Mouse (Mus musculus) cerebellum, postnatal 10 days (tissue): ENCODE measurements at regions not wholly inside any gene's neighbourhood (a gene's known extent, or its start where the extent isn't known, plus 50 kb on each side); places are given as distances from the start of the nearest gene placed in this dataset.

Experiments
- DNase-seq, 2 experiments: peaks; one replicate each; pipeline ENCODE4 v3.0.0; 2021; ENCODE audit warnings: mixed read lengths in 2 of 2

DNA sequence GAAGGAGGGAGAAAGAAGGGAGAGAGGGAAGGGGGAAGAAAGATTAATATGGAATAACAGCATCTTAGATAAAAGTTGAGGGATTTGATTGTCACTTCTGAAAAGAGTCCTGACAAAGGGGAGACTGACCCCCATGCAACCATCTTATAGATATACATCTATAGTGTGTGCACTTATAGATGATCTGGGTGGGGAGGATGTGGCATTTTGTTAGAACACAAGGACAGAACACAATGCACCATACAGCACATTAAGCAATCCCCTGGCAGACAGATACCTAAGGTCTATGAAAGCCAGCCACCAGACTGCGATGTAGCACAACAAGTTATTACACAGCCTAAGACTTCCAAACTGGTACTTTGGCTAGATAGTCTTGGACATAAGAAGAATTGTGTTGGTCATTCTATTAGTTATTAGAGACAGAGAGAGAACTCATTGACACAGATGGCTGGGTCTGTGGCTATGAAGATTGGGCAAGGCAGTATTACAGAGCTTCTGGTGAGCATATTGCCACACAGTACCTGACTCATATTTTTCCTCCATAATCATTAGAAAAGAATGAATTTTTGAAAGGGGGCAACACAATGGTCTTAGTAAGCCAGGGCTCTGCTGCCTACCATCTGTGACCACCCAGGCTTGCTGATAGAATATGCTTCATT is 126.3 kb upstream of the Itgb1 start:
- no peak for DNase-seq

- no peak for DNase-seq
These were observed 125.0 kb upstream of the Itgb1 start for GRCm38 (mm10) chr8:128560418-128560817.

GRCm38 (mm10) chr8:128561016-128561415 is 124.4 kb upstream of the Itgb1 start:
- no peak for DNase-seq

- no peak for DNase-seq
These were observed 122.8 kb upstream of the Itgb1 start for GRCm38 (mm10) chr8:128562625-128563024.

- DNase-seq = no peak
These were observed 121.7 kb upstream of the Itgb1 start for GRCm38 (mm10) chr8:128563744-128564143.

DNA sequence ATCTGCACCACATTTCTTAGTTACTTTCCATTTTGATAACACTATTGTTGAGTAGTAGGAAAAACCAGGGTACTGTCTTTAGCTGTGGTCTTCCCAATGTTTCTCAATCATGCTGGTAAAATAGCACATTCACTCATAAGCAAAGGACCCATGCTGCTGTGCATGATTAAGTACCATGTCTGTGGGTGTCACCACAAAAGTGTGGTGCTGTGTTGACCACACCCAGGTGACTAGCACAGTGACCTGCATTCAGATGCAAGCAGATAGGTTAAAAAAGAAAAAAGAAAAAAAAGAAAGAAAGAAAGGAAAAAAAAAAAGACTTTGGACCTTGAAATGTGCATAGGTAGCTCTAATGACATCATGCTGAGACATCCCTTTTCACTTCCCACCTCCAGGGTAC is 113.2 kb upstream of the Itgb1 start:
- DNase-seq = no peak

DNA sequence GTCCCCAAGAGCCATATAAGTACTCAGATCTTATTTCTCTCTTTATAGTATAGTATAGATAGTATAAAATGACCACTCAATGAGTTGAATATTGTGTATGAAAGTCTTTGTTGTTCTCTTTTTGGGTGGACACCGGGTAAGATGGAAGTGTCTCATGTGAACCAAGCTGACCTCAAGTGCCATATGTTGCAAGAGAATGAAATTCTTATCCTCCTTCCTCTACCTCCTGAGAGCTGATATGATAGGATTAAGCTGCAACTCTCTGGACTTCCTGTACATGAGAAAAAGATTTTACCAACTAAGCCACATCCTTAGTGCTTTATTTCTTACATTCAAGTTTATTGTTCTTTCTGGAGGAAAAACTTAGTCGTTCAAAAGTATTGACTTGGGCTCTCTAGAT is 91.3 kb upstream of the Itgb1 start:
- DNase-seq = no peak

DNA sequence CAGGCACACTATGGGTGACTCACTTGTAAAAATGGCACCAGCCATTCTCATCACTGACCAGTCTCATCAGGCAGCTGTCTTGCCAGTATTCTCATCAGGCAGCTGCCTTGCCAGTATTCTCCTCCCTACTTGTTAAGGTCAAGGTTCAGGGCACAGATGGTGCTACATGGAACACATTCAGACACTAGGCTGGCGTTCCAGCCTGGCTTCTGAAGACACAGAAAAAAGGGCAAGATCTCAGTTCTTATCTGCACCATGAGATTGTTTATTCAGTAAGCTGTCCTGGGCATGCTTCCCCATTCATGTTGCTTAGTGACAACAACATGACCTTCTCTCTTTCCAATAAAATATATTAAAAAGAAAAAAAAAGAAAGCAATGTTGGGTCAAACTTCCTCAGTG is 90.7 kb upstream of the Itgb1 start:
- DNase-seq = peak; percentile 2 to 6

GRCm38 (mm10) chr8:128605588-128605987 is 79.9 kb upstream of the Itgb1 start:
- no peak for DNase-seq

DNA sequence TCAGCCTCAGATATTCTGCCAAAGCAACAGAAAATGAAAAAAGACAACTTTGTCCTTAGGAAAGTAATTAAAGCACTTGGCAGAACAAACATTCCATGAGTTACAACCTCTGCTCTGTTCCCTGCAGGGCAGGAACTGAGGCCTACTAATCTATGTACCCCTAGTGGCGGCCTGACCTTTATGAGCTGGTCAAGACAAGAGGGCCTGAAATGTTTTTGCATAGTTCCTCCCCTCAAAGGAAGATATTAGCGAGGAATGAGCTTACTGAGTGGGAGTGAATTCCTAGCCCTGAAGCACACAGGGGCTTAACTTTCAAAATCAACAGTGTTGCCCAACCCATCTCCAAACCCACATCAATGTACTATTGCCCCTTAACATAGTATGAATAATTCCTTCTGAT is 76.6 kb upstream of the Itgb1 start:
- no peak for DNase-seq

DNA sequence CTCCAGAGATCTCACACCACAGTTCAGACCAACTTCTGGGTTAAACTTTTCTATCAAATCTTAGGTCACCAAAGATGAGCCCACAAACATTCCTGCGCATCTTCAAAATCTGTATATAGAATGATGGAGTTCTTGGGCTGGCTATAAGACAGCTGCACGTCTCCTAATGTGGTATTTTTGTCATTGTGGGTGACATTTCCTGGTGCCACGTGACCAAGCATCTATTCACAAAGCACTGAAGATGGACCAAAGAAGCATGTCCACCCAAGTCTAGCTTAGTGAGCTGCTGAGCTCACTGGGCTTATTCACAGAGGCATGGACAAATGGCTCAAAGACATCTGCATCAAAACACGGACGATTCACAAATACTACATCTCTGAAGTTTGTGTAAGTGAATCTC is 72.8 kb upstream of the Itgb1 start:
- no peak for DNase-seq

DNA sequence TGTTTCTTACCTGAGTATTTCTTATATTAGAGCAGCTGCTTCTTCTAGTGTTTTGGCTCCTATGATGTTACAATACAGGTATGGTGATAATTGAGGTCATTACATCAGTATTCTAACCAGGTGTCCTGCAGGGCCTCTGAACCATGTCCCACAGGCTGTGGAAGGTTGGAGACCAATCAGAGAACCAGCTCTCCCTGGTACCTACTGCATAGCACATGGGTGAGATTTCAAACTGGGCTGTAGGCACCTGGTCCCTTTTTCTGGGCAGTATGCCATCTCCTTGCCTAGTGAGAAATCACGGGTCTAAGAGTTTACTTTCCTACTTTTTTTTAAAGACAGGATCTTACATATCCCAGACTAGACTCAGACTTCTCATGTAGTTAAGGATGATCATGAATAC is 67.6 kb upstream of the Itgb1 start:
- DNase-seq = peak; percentile 34 to 40

DNA sequence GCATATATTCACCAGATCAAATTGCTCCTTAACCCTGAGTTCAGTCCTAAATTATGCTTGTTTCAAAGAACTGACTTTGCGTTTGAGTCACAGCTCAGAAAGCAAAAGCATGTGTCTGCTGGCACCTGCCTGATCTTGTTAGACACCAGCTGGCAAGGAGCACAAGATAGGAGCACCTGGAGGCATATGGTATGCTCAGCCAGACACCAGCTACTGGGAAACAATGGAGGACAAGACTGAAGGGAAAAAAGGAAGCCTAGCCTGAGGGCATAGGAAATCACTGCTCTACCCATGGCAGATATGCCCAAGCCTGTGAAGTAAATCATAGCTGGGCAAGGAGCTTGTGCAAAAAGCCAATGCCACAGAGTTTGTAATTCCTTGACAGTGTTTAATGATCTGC is 66.4 kb upstream of the Itgb1 start:
- DNase-seq = peak; percentile 25 to 44
